In the genomic region with DNA sequence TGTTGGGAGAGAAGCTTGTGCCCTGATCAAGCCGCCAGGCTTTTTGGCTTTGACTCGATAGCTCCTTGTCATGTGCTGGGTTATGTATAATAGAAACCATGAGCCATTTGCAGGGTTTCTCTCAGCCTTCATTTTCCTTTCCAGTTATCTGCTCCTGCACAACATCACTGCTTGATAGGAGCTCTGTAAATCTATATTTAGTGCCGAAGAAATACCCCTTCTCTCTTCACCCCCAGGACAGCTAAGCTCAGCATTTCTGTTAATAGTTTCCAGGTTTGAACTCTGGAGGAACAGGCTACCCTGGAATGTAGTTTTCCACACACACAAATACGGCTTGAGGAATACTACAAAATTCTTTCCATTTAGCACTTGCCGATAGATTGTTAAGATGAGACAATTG, we compare ENCODE assay signal across 25 mouse cellular contexts.
DNase-seq lines count a peak whose midpoint lies in the region; ATAC-seq and TF ChIP-seq lines count a peak whose summit lies in the region.
"Had no signal": no experiment of that assay in that cellular context is flagged by ENCODE, and none has a peak within 500 bp of the region (broad histone marks: within the 10 kb centered on the region; RNA-seq: fewer than 3 reads in every experiment).

No protein-coding gene starts in this region.

- H3K4me2 ChIP-seq in heart, embryonic 12.5 days = 0 out of 2 replicates have a peak overlapping the region, but pooled peaks have one; percentile 9
- H3K4me2 ChIP-seq in intestine, embryonic 14.5 days (ENCODE audit: low read length) = no peak overlapping the region
- no peak overlapping the region for H3K4me2 ChIP-seq in intestine, embryonic 15.5 days (replicated peaks)
- H3K4me2 ChIP-seq: neural tube, embryonic 12.5 days had no signal

- peak; percentile 36; the same call in 1 of the 2 replicates for ATAC-seq in heart, embryonic 12.5 days (ENCODE audit: insufficient number of reproducible peaks, low FRiP score)
- no peak for ATAC-seq in intestine, embryonic 14.5 days (replicated peaks; ENCODE audit: low FRiP score, low TSS enrichment, low read depth)
- no peak for ATAC-seq in intestine, embryonic 15.5 days
- ATAC-seq: forebrain, embryonic 14.5 days; hindbrain, embryonic 16.5 days; Patski had no signal

- TF ChIP-seq CTCF in cerebellum, adult 2 months (IDR thresholded peaks at IDR 0.05; ENCODE audit: borderline replicate concordance, insufficient read depth, low read depth, low read length) = no peak

- H3K27ac ChIP-seq in heart, embryonic 12.5 days (ENCODE audit: poor library complexity, severe bottlenecking) = peak overlapping the region; percentile 69
- peak overlapping the region; percentile 1; the same call in 1 of the 2 replicates for H3K27ac ChIP-seq in intestine, embryonic 14.5 days (ENCODE audit: low read depth)
- H3K27ac ChIP-seq in intestine, embryonic 15.5 days = no peak overlapping the region
- peak overlapping the region; percentile 30; the same call in 1 of the 2 replicates for H3K27ac ChIP-seq in limb, embryonic 10.5 days
- H3K27ac ChIP-seq in cerebellum, adult 2 months (ENCODE audit: insufficient read depth, low read length) = no peak overlapping the region
- H3K27ac ChIP-seq: gastrocnemius, adult 2 months; hindbrain, embryonic 10.5 days; neural tube, embryonic 12.5 days had no signal

- H3K27me3 ChIP-seq in heart, embryonic 12.5 days (replicated peaks) = no peaks in the 10 kb centered on the region
- no peaks in the 10 kb centered on the region for H3K27me3 ChIP-seq in intestine, embryonic 14.5 days (replicated peaks; ENCODE audit: control insufficient read depth, insufficient read depth, low read length)
- no peaks in the 10 kb centered on the region for H3K27me3 ChIP-seq in intestine, embryonic 15.5 days (replicated peaks)
- H3K27me3 ChIP-seq in limb, embryonic 10.5 days (ENCODE audit: low read depth, poor library complexity, severe bottlenecking) = no peaks in the 10 kb centered on the region
- H3K27me3 ChIP-seq in cerebellum, adult 2 months (ENCODE audit: control insufficient read depth, insufficient read depth, low read length) = no peaks in the 10 kb centered on the region
- H3K27me3 ChIP-seq: CH12.LX; neural tube, embryonic 12.5 days; Patski had no signal

- TF ChIP-seq POLR2A in cerebellum, adult 2 months (IDR thresholded peaks at IDR 0.05; ENCODE audit: borderline replicate concordance, insufficient read depth, low read length) = no peak

- H3K4me3 ChIP-seq in heart, embryonic 12.5 days = no peak overlapping the region
- H3K4me3 ChIP-seq in intestine, embryonic 14.5 days (ENCODE audit: low read depth, low read length) = no peak overlapping the region
- H3K4me3 ChIP-seq in intestine, embryonic 15.5 days (replicated peaks) = no peak overlapping the region
- H3K4me3 ChIP-seq in limb, embryonic 10.5 days = no peak overlapping the region
- no peak overlapping the region for H3K4me3 ChIP-seq in cerebellum, adult 2 months (replicated peaks; ENCODE audit: insufficient read depth, low read depth, low read length)
- H3K4me3 ChIP-seq: gastrocnemius, adult 2 months; hindbrain, embryonic 10.5 days; neural tube, embryonic 12.5 days had no signal

- no peaks in the 10 kb centered on the region for H3K9me3 ChIP-seq in heart, embryonic 12.5 days (replicated peaks)
- H3K9me3 ChIP-seq in intestine, embryonic 14.5 days (ENCODE audit: control insufficient read depth, low read length) = no peaks in the 10 kb centered on the region
- no peaks in the 10 kb centered on the region for H3K9me3 ChIP-seq in intestine, embryonic 15.5 days
- H3K9me3 ChIP-seq in limb, embryonic 10.5 days (replicated peaks) = no peaks in the 10 kb centered on the region
- H3K9me3 ChIP-seq: hindbrain, embryonic 10.5 days; neural tube, embryonic 12.5 days had no signal

- no peak overlapping the region for H3K9ac ChIP-seq in heart, embryonic 12.5 days
- H3K9ac ChIP-seq in intestine, embryonic 14.5 days (ENCODE audit: low read length) = no peak overlapping the region
- H3K9ac ChIP-seq in intestine, embryonic 15.5 days = no peak overlapping the region
- H3K9ac ChIP-seq: neural tube, embryonic 12.5 days had no signal

- WGBS in heart, embryonic 12.5 days = 17% methylated on average over 5 of the region's 5 CpGs
- 51% methylated on average over 5 of the region's 5 CpGs for WGBS in intestine, embryonic 14.5 days
- WGBS in intestine, embryonic 15.5 days = 55% methylated on average over 5 of the region's 5 CpGs
- 70% methylated on average over 5 of the region's 5 CpGs for WGBS in limb, embryonic 10.5 days
- WGBS in cerebellum, adult 2 months = 82% methylated on average over 5 of the region's 5 CpGs

- no peaks in the 10 kb centered on the region for H3K36me3 ChIP-seq in heart, embryonic 12.5 days
- H3K36me3 ChIP-seq in intestine, embryonic 14.5 days (ENCODE audit: control insufficient read depth, insufficient read depth, low read length) = no peaks in the 10 kb centered on the region
- no peaks in the 10 kb centered on the region for H3K36me3 ChIP-seq in intestine, embryonic 15.5 days
- no peaks in the 10 kb centered on the region for H3K36me3 ChIP-seq in limb, embryonic 10.5 days
- H3K36me3 ChIP-seq: G1E; hindbrain, embryonic 10.5 days; neural tube, embryonic 12.5 days had no signal

- DNase-seq in heart, postnatal 4 days = no peak
- no peak for DNase-seq in intestine, embryonic 14.5 days (ENCODE audit: low spot score)
- no peak for DNase-seq in limb, embryonic 10.5 days (ENCODE audit: low spot score)
- DNase-seq in cerebellum, adult 2 months = no peak
- DNase-seq in adrenal gland, postnatal 14 days = no peak
- DNase-seq: B cell, adult 2 months; cerebellum, adult 11 months; cerebellum, postnatal 14 days; gastrocnemius, adult 2 months; kidney, adult 11 months; kidney, postnatal 4 days; layer of hippocampus, adult 9-11 months; lung, postnatal 4 days; midbrain, embryonic 14.5 days; retina, postnatal 1 day; thymus, postnatal 14 days had no signal

- peaks cover 22% of the 10 kb centered on the region for H3K4me1 ChIP-seq in heart, embryonic 12.5 days (replicated peaks)
- no peaks in the 10 kb centered on the region for H3K4me1 ChIP-seq in intestine, embryonic 14.5 days (replicated peaks; ENCODE audit: control insufficient read depth, insufficient read depth, low read length)
- no peaks in the 10 kb centered on the region for H3K4me1 ChIP-seq in intestine, embryonic 15.5 days (replicated peaks)
- H3K4me1 ChIP-seq in limb, embryonic 10.5 days = peaks cover 8% of the 10 kb centered on the region
- no peaks in the 10 kb centered on the region for H3K4me1 ChIP-seq in cerebellum, adult 2 months (ENCODE audit: control insufficient read depth, insufficient read depth, low read length)
- H3K4me1 ChIP-seq: hindbrain, embryonic 10.5 days; neural tube, embryonic 12.5 days had no signal

Comparison
In these comparisons a context has a peak if more than half of its experiments do, and no peak if none do; other contexts are left out.
1. H3K27ac ChIP-seq: peak in heart, embryonic 12.5 days (single experiment), intestine, embryonic 14.5 days (single experiment) and limb, embryonic 10.5 days (single experiment); none in intestine, embryonic 15.5 days (single experiment) and cerebellum, adult 2 months (single experiment).